Mouse (Mus musculus) lung, embryonic 14.5 days (tissue): Measurements from ENCODE around the gene Kcnq1. TPM values are rescaled to one million over a fixed set of nuclear protein-coding genes. Genes with fewer than 3 reads are reported as not detected.

Experiments
- ATAC-seq: fragments of 200-750 bp; cut with Nextera tagmentation; 2 replicates; pipeline ENCODE4 v1.8.0; 2017; ENCODE audit warnings: mild to moderate bottlenecking, moderate TSS enrichment, moderate library complexity; ENCODE audit not compliant: insufficient read depth
- DNase-seq: peaks from one replicate; pipeline ENCODE4 v3.0.0-alpha.2; 2015
- H3K27ac ChIP-seq: fragments of 300-500 bp; sonication (generic); 2 replicates; pipeline ENCODE4 v1.5.1; 2014; ENCODE audit warnings: low read depth, mild to moderate bottlenecking, moderate library complexity
- H3K27me3 ChIP-seq: fragments of 300-500 bp; sonication (generic); 2 replicates; pipeline ENCODE4 v1.6.1; 2014; ENCODE audit warnings: low read length, control low read depth; ENCODE audit not compliant: insufficient read depth
- H3K36me3 ChIP-seq: fragments of 300-500 bp; sonication (generic); 2 replicates; pipeline ENCODE4 v1.6.1; 2014; ENCODE audit warnings: control low read depth; ENCODE audit not compliant: insufficient read depth
- H3K4me1 ChIP-seq: fragments of 300-500 bp; sonication (generic); 2 replicates; pipeline ENCODE4 v1.6.1; 2014; ENCODE audit warnings: antibody characterized with exemption, control low read depth; ENCODE audit not compliant: insufficient read depth
- H3K4me2 ChIP-seq: fragments of 300-500 bp; sonication (generic); 2 replicates; pipeline ENCODE4 v1.6.1; 2014; ENCODE audit warnings: mild to moderate bottlenecking
- H3K4me3 ChIP-seq: fragments of 300-500 bp; sonication (generic); 2 replicates; pipeline ENCODE4 v1.5.1; 2014; ENCODE audit warnings: low read depth, low read length
- H3K9ac ChIP-seq: fragments of 300-500 bp; sonication (generic); 2 replicates; pipeline ENCODE4 v1.6.1; 2014
- H3K9me3 ChIP-seq: fragments of 300-500 bp; sonication (generic); 2 replicates; pipeline ENCODE4 v1.6.1; 2016; ENCODE audit warnings: low read depth, low read length, control low read depth
- CTCF ChIP-seq: IDR thresholded peaks from 2 replicates; pipeline ENCODE4 v1.5.1; 2016; ENCODE audit warnings: antibody characterized with exemption, low read depth
- WGBS: fragments of 180-500 bp; shearing (Covaris S2); extraction: QIAGEN DNeasy Blood & Tissue Kit; methylation state at CpG from one replicate; pipeline ENCODE4 v1.1.7; 2014; 5-methylcytosine and 5-hydroxymethylcytosine counted together
- polyA plus RNA-seq: library from polyadenylated mRNA; unstranded; fragments of >200 nt; fragmentation: Nextera tagmentation; extraction: Ambion mirVana; gene quantifications from 2 replicates; pipeline ENCODE4 v1.2.1, GENCODE M21; 2014

The Kcnq1 gene
- polyA plus RNA-seq, 1 experiment from 2014 or later: 5.3 TPM

DNA sequence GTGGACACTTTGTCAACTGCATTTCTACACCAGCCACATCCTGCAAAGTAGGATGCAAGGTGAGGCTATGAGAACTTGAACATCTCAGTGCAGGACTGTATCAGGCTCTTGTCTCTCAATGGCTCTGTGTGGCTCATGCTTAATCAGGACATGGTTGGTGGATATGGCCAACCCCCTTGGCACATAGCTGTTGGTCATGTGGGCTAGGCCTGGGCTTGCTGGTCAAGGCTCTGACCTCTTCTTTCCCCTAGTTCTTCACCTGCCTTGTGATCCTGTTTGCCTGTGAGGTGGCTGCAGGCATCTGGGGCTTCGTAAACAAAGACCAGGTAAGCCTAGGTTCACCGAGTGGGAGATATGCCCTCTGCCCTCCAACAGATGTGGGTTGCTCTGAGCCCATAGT is 40.5 kb upstream of the Kcnq1 start:
- Histone ChIP-seq H3K9me3 (no peaks in the 10 kb centered on the region), H3K9ac (no peak overlapping the region), H3K27me3 (no peaks in the 10 kb centered on the region), H3K4me1 (peaks cover 9% of the 10 kb centered on the region), H3K4me3 (no peak overlapping the region), H3K27ac (no peak overlapping the region), H3K36me3 (peaks cover 82% of the 10 kb centered on the region), H3K4me2 (no peak overlapping the region)
- no peak for TF ChIP-seq CTCF
- DNase-seq: no peak
- ATAC-seq: no peak
- WGBS: 86% methylated on average over 2 of the region's 2 CpGs

DNA sequence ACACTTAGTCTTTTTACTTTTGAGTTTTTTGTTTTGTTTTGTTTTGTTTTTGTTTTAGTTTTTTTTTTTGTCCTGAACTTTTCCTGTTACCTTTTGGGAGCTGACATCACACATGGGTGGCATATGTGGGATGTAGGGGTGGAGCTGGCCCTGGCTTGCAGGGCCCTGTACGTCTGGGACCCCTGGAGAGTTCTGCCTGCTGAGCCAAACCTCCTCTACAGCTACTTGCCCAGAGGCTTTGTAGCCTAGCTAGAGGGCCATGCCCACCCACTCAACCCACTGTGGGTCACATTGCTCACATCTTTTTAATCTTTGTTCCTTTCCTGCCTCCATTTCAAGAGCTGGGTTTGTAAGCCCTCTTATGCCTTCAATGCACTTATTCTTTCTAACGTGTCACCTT is 38.7 kb upstream of the Kcnq1 start:
- Histone ChIP-seq H3K4me3 (no peak overlapping the region), H3K4me1 (peaks cover 9% of the 10 kb centered on the region), H3K27me3 (no peaks in the 10 kb centered on the region), H3K27ac (no peak overlapping the region), H3K9me3 (no peaks in the 10 kb centered on the region), H3K36me3 (peaks cover 74% of the 10 kb centered on the region), H3K9ac (no peak overlapping the region), H3K4me2 (no peak overlapping the region)
- no peak for TF ChIP-seq CTCF
- WGBS: 68% methylated on average over 2 of the region's 2 CpGs
- DNase-seq (no peak), ATAC-seq (no peak)

DNA sequence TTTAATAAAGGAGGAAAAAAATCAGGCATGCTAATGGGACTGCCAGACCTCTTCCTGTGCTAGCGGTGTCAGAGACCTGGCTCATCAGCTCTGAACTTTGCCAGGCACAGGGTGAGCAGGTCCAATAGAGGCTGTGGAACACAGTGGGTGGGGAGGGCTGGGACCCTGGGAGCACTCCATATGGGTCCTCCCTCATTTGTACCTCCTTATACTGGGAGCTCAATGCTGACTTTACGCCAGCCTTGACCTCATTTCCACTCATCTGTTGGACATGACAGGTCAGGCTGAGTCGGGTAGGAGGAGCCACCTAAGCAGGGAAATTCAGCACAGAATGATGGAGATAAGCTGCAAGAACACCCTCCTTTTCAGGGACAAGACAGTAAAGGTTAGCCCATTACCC is 38.3 kb upstream of the Kcnq1 start:
- ATAC-seq (no peak), DNase-seq (no peak)
- Histone ChIP-seq H3K36me3 (peaks cover 70% of the 10 kb centered on the region), H3K4me3 (no peak overlapping the region), H3K27me3 (no peaks in the 10 kb centered on the region), H3K27ac (peak overlapping the region; percentile 97; the same call in 1 of the 2 replicates), H3K9ac (peak overlapping the region; percentile 43; the same call in 1 of the 2 replicates), H3K4me1 (peaks cover 9% of the 10 kb centered on the region), H3K9me3 (no peaks in the 10 kb centered on the region), H3K4me2 (peak overlapping the region; percentile 84; the same call in 1 of the 2 replicates)
- no peak for TF ChIP-seq CTCF
- 75% methylated on average over 3 of the region's 3 CpGs for WGBS

DNA sequence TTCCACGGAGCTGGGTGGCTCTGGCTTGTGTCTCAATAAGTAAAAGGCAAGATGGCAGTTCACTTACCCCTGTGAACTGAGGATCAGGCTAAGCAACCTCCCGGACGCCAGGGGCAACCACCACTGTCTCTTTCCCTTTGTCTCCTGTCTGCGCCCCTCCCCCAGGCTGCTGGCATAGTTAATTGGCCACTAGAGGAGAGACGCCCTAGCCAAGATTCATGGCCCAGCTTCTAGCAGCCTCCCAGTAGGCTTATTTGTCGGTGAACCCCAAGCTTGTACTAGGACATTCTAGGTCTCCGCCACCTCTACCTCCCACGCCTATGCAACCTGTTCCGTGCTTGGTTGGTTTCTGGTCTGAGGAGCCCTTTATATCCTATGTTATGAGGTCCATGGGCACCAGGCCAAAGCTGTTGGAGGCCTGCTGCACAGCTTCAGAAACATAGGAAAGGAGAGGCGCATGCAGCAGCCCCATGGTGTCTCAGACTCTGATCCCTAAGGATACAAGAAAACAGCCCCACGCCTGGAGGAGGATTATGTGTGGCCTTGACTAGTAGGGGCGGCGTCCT is 37.8 kb upstream of the Kcnq1 start:
- Histone ChIP-seq H3K9ac (peak overlapping the region; percentile 43; the same call in 1 of the 2 replicates), H3K27ac (peak overlapping the region; percentile 97), H3K4me1 (peaks cover 9% of the 10 kb centered on the region), H3K4me3 (peak overlapping the region; percentile 66), H3K36me3 (peaks cover 65% of the 10 kb centered on the region), H3K27me3 (no peaks in the 10 kb centered on the region), H3K4me2 (peak overlapping the region; percentile 84), H3K9me3 (no peaks in the 10 kb centered on the region)
- ATAC-seq (no peak; the same call in none of the 2 replicates), DNase-seq (no peak)
- WGBS: 56% methylated on average over 13 of the region's 13 CpGs
- no peak for TF ChIP-seq CTCF

DNA sequence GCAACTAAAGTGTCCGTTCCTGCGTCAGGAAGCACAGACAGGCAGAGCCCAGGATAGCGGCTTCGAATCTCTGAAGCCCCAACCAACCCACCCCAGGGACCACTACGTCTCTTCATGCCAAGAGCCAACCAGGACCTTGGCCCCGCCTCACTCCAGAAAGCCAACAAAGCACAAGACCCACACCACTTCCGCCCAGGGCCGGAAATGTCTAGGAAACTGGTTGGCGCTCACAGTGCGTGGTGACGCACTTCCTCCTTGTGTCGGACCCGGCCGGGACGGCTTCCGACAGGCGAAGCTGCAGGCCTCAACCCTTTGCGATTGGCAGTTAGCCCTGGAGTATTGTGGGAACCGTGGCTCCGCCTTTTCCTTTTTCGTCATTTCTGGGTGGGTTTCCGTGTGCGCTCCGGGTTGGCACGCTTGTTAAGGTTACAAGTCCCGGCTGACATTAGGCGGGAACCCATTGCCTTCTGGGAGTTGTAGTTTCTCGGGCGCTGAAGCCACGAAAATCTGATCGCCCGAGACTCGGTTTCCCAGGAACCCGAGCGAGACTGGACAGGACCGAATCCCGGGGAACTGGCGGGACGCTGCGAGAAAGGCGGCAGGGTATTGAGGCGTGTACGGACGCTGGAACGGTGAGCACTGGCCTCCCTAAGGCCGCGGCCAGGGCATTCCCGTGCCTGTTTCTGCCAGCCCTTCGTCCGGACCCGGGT is 37.1 kb upstream of the Kcnq1 start, which contains the start of gene Tssc4:
Tssc4 (plus strand) TSS at position 368 of the 710 bp plus-strand sequence.
- no peaks in the 10 kb centered on the region for H3K27me3 ChIP-seq
- H3K4me2 ChIP-seq: peak within 1 kb of the TSS; percentile 84
- ATAC-seq (peak; percentile 97), DNase-seq (peak; percentile 100)
- no peaks in the 10 kb centered on the region for H3K9me3 ChIP-seq
- H3K36me3 ChIP-seq: peaks cover 58% of the 10 kb centered on the region
- no peak for TF ChIP-seq CTCF
- H3K4me3 ChIP-seq: peak within 1 kb of the TSS; percentile 66
- H3K4me1 ChIP-seq: peaks cover 9% of the 10 kb centered on the region
- peak within 1 kb of the TSS; percentile 87 for H3K9ac ChIP-seq
- peak within 1 kb of the TSS; percentile 97 for H3K27ac ChIP-seq
- WGBS: under 1% methylated on average over 51 of the region's 51 CpGs

DNA sequence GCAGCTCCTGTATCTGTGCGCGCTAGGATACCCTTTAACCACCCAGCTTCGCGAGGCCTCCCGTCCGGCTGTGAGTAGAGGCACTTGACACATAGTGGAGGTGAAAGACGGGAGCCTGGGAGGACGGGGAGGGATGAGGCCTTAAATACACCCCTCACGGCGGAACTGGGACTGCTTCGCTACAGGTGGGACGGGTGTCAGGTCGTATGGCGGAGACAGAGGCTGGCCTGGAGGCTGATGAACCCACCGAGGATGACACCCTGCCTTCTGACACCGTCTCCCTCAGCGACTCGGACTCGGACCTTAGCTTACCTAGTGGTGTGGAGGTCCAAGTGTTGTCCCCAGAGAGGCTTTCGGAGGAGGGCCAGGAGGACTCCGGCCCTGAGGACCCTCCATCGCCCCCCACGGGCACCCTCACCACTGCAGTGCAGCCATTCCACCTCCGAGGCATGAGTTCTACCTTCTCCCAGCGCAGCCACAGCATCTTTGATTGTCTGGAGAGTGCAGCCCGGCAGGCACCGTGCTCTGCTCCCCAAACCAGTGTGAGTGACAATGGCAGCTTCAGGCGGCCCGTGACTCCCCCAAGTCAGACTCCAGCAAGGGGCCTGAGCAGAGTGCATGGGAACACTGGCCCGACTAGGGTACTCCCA is 36.3 kb upstream of the Kcnq1 start:
- H3K4me1 ChIP-seq: peaks cover 9% of the 10 kb centered on the region
- WGBS: 9% methylated on average over 30 of the region's 30 CpGs
- DNase-seq (no peak), ATAC-seq (no peak)
- H3K36me3 ChIP-seq: peaks cover 50% of the 10 kb centered on the region
- H3K4me2 ChIP-seq: peak overlapping the region; percentile 84
- no peaks in the 10 kb centered on the region for H3K9me3 ChIP-seq
- peak overlapping the region; percentile 71 for H3K27ac ChIP-seq
- no peaks in the 10 kb centered on the region for H3K27me3 ChIP-seq
- H3K9ac ChIP-seq: peak overlapping the region; percentile 87
- peak; percentile 36; the same call in 1 of the 2 replicates for TF ChIP-seq CTCF
- peak overlapping the region; percentile 66 for H3K4me3 ChIP-seq
